Mouse (Mus musculus): ENCODE data around the gene Fosb.
A peak's percentile ranks its signal among the peaks of the same experiment; 100 is the strongest.

The Fosb gene

GRCm38 (mm10) chr7:19331910-19332309 lies 22.1 kb upstream of the Fosb start:
- DNase-seq (ENCODE audit: low read depth, low spot score) = no peak

GRCm38 (mm10) chr7:19328425-19328824 lies 18.6 kb upstream of the Fosb start:
- DNase-seq (ENCODE audit: low read depth, low spot score) = peak; percentile 61

- no peak for DNase-seq (ENCODE audit: low read depth, low spot score)
Measured at GRCm38 (mm10) chr7:19327782-19328181, 17.9 kb upstream of the Fosb start.

- peak; percentile 89 for DNase-seq (ENCODE audit: low read depth, low spot score)
Measured at GRCm38 (mm10) chr7:19327128-19327527, 17.3 kb upstream of the Fosb start.

GRCm38 (mm10) chr7:19326359-19326758 lies 16.5 kb upstream of the Fosb start:
- peak; percentile 90 for DNase-seq (ENCODE audit: low read depth, low spot score)

- DNase-seq (ENCODE audit: low read depth, low spot score) = no peak
Measured at GRCm38 (mm10) chr7:19325262-19326199, 15.7 kb upstream of the Fosb start.

GRCm38 (mm10) chr7:19324221-19324620 lies 14.4 kb upstream of the Fosb start:
- DNase-seq (ENCODE audit: low read depth, low spot score) = no peak

GRCm38 (mm10) chr7:19322489-19322888 lies 12.6 kb upstream of the Fosb start:
- no peak for DNase-seq (ENCODE audit: low read depth, low spot score)

GRCm38 (mm10) chr7:19321464-19321863 lies 11.6 kb upstream of the Fosb start:
- no peak for DNase-seq (ENCODE audit: low read depth, low spot score)

GRCm38 (mm10) chr7:19320637-19321036 lies 10.8 kb upstream of the Fosb start:
- DNase-seq (ENCODE audit: low read depth, low spot score) = no peak

GRCm38 (mm10) chr7:19319906-19320305 lies 10.1 kb upstream of the Fosb start:
- peak; percentile 97 for DNase-seq (ENCODE audit: low read depth, low spot score)

GRCm38 (mm10) chr7:19319458-19319857 lies 9.6 kb upstream of the Fosb start:
- DNase-seq (ENCODE audit: low read depth, low spot score) = no peak

- no peak for DNase-seq (ENCODE audit: low read depth, low spot score)
Measured at GRCm38 (mm10) chr7:19318676-19319075, 8.8 kb upstream of the Fosb start.

GRCm38 (mm10) chr7:19318201-19318600 lies 8.3 kb upstream of the Fosb start:
- DNase-seq (ENCODE audit: low read depth, low spot score) = no peak

GRCm38 (mm10) chr7:19316451-19317161 lies 6.8 kb upstream of the Fosb start:
- DNase-seq (ENCODE audit: low read depth, low spot score) = no peak

GRCm38 (mm10) chr7:19314033-19314432 lies 4.2 kb upstream of the Fosb start:
- DNase-seq (ENCODE audit: low read depth, low spot score) = no peak

GRCm38 (mm10) chr7:19311991-19312390 lies 2.1 kb upstream of the Fosb start:
- no peak for DNase-seq (ENCODE audit: low read depth, low spot score)

GRCm38 (mm10) chr7:19309278-19309883 lies 470 bp downstream of the Fosb start:
- no peak for DNase-seq (ENCODE audit: low read depth, low spot score)

GRCm38 (mm10) chr7:19308454-19309277 lies 1.2 kb downstream of the Fosb start:
- DNase-seq (ENCODE audit: low read depth, low spot score) = peak; percentile 96

- peak; percentile 97 for DNase-seq (ENCODE audit: low read depth, low spot score)
Measured at GRCm38 (mm10) chr7:19307739-19308453, 2.0 kb downstream of the Fosb start.

Measured in R1 (cell line).